Mouse (Mus musculus) embryonic fibroblast, embryonic 13.5 days (primary cell): ENCODE results near the gene Zfp451.

Source experiments
- CTCF ChIP-seq: IDR thresholded peaks from 2 replicates; pipeline ENCODE4 v1.5.1; 2011; ENCODE audit warnings: mild to moderate bottlenecking, control low read depth, low read length, moderate library complexity, borderline replicate concordance; ENCODE audit not compliant: insufficient read depth
- POLR2A ChIP-seq: IDR thresholded peaks from 2 replicates; pipeline ENCODE4 v1.6.1; 2011; ENCODE audit warnings: low read depth, mild to moderate bottlenecking, control low read depth, low read length, moderate library complexity

DNA sequence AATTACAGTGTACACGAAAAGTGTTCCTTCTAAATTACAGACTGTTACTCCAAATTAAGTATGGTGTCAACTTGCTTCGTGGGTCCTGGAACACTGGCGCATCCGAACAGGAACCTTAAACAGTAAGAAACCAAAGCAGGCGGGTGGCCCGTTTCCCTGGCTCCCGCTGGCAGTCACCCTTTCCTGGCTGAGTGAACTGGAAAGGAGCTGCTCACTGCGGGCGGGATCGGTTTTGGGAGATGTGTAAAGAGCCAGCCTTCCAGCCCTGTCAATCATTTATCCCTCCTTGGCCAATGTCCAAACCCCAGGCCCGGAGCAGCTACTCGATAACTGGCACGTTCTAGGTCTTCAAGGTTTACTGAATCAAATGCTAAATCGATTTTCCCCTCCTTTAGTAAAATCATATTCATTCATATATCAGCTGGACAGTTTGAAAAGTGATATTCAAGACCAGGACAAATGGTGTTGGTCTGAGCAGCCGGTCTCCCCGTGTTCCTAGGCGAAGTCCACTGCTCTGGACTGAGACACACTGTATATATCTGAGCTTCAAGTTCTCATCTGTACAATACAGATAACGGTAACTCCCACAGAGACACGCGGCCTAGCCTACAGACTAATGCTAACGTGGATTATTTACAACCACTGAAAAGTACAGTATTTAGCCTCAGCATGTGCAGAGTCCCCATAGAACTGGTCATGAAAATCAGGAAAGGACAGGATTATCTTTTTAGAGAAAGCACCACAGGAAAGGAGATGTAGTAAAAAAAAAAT is 59.2 kb downstream of the Zfp451 start:
- TF ChIP-seq CTCF (no peak), POLR2A (no peak)
